Mouse (Mus musculus) kidney, embryonic 15.5 days (tissue): Measurements from ENCODE around the gene Fut8. TPM values are rescaled to one million over a fixed set of nuclear protein-coding genes. Genes with fewer than 3 reads are reported as not detected.

Source experiments
- ATAC-seq: fragments of 200-750 bp; cut with Nextera tagmentation; replicated peaks from 2 replicates; pipeline ENCODE4 v1.8.0; 2017; ENCODE audit warnings: moderate TSS enrichment; ENCODE audit not compliant: low FRiP score
- H3K27ac ChIP-seq: fragments of 300-500 bp; sonication (generic); 2 replicates; pipeline ENCODE4 v1.5.1; 2015; ENCODE audit warnings: mild to moderate bottlenecking, inconsistent platforms
- H3K27me3 ChIP-seq: fragments of 300-500 bp; sonication (generic); 2 replicates; pipeline ENCODE4 v1.6.1; 2015; ENCODE audit warnings: inconsistent platforms
- H3K36me3 ChIP-seq: fragments of 300-500 bp; sonication (generic); 2 replicates; pipeline ENCODE4 v1.6.1; 2015; ENCODE audit warnings: inconsistent platforms
- H3K4me1 ChIP-seq: fragments of 300-500 bp; sonication (generic); 2 replicates; pipeline ENCODE4 v1.6.1; 2015; ENCODE audit warnings: inconsistent platforms
- H3K4me2 ChIP-seq: fragments of 300-500 bp; sonication (generic); 2 replicates; pipeline ENCODE4 v1.6.1; 2015; ENCODE audit warnings: moderate library complexity, mild to moderate bottlenecking, inconsistent platforms
- H3K4me3 ChIP-seq: fragments of 300-500 bp; sonication (generic); replicated peaks from 2 replicates; pipeline ENCODE4 v1.5.1; 2015; ENCODE audit warnings: mild to moderate bottlenecking, inconsistent platforms
- H3K9ac ChIP-seq: fragments of 300-500 bp; sonication (generic); 2 replicates; pipeline ENCODE4 v1.6.1; 2015; ENCODE audit warnings: mild to moderate bottlenecking, inconsistent platforms
- H3K9me3 ChIP-seq: fragments of 300-500 bp; sonication (generic); replicated peaks from 2 replicates; pipeline ENCODE4 v1.6.1; 2016; ENCODE audit warnings: inconsistent platforms
- WGBS: fragments of 180-500 bp; shearing (Covaris S2); methylation state at CpG from one replicate; pipeline ENCODE4 v1.1.7; 2015; ENCODE audit warnings: mixed read lengths; 5-methylcytosine and 5-hydroxymethylcytosine counted together
- polyA plus RNA-seq: library from polyadenylated mRNA; unstranded; fragments of >200 nt; fragmentation: Nextera tagmentation; extraction: Ambion mirVana; gene quantifications from 2 replicates; pipeline ENCODE4 v1.2.1, GENCODE M21; 2015

The Fut8 gene
- polyA plus RNA-seq, 1 experiment from 2014 or later: 23.9 TPM

DNA sequence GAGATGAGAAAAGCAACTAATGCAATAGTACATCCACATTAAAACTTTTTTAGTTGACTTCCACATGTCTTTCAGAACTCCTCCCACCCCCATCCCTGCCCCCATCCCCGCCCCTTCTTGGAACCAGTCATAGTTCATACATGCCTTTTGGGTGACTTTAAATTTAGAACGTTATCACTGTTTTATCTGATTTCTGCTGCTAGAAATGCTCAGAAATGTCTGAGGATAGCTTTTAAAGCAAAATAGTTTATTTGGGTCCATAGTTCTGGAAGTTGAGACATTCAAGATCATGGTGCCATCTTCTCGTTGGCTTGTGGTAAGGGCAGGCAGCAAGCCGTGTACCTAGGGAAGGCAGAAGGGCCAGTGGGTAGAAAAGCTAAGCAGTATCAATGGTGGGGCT is 34.8 kb upstream of the Fut8 start:
- Histone ChIP-seq H3K4me1 (no peaks in the 10 kb centered on the region), H3K9me3 (no peaks in the 10 kb centered on the region), H3K9ac (no peak overlapping the region), H3K36me3 (no peaks in the 10 kb centered on the region), H3K4me3 (no peak overlapping the region), H3K27me3 (no peaks in the 10 kb centered on the region), H3K4me2 (no peak overlapping the region), H3K27ac (no peak overlapping the region)
- WGBS: 88% methylated on average over 4 of the region's 4 CpGs
- ATAC-seq: no peak

DNA sequence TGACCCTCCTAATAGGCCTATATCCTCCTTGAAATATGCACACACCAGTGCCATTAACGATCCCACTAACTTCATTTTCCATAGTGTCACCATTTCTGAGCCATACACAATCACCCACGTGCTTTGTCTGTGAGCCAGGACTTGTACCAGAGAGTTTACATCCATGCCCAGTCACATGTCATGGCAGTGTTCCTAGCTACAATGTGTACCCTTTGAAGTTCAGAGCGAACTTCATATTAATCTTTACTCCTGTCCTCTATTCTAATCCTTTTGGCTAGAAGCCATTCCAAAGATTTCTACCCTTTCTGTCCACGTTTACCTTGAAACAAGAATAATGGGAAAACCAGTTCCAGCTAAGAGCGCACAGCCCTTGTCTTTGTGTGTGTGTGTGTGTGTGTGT is 31.1 kb upstream of the Fut8 start:
- no peak overlapping the region for H3K4me3 ChIP-seq
- H3K27me3 ChIP-seq: no peaks in the 10 kb centered on the region
- H3K9me3 ChIP-seq: no peaks in the 10 kb centered on the region
- 87% methylated on average over 5 of the region's 5 CpGs for WGBS
- no peaks in the 10 kb centered on the region for H3K4me1 ChIP-seq
- H3K36me3 ChIP-seq: no peaks in the 10 kb centered on the region
- ATAC-seq: no peak
- H3K9ac ChIP-seq: no peak overlapping the region
- H3K4me2 ChIP-seq: no peak overlapping the region
- H3K27ac ChIP-seq: no peak overlapping the region

DNA sequence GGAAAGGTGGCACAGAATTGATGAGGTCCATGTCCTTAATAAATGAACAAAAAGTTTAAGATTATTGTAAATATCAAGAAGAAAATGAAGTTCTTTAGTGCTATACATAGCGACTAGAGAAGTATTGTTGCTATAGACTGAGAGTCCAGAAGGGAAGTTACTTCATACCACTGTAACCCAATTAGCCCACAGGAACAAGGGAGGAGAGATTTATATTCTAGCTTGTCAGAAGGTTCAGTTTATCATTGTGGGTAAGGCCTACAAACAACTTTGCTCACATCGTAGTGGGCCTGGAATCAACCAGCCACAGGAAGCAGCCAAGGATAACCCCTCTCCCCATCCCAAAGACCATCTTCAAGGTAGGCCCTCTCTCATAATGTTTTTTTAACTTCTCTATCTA is 29.9 kb upstream of the Fut8 start:
- ATAC-seq: no peak
- Histone ChIP-seq H3K4me1 (no peaks in the 10 kb centered on the region), H3K36me3 (no peaks in the 10 kb centered on the region), H3K27me3 (no peaks in the 10 kb centered on the region), H3K27ac (no peak overlapping the region), H3K9me3 (no peaks in the 10 kb centered on the region), H3K4me3 (no peak overlapping the region), H3K4me2 (no peak overlapping the region), H3K9ac (no peak overlapping the region)
- 63% methylated on average over 2 of the region's 2 CpGs for WGBS

DNA sequence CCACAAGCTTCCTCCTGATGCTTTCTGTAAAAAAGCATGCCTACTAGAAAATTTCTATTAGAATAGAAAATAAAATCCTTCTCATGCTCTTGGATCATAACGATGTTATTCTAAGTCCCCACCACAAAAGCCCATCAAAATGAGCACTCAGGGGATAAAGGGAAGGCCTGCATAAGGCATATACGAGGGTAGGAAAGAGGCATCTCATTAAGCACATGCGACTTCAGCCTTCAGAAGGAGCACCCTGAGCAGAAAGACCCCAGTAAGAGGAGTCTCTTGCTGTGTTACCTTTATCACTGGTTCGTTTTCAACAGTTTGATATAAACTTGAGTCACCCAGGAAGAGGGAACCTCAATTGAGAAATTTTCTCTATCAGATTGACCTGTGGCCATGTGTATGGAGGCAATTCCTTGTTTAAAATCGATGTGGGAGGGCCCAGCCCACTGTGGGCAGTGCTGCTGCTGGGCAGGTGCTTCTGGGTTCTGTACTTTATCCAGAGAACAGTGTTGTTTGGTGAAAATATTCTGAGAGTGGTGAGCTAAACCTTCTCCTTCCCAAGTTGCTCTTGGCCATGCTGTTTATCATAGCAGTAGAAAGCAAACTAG is 29.2 kb upstream of the Fut8 start:
- ATAC-seq: no peak
- H3K4me3 ChIP-seq: no peak overlapping the region
- H3K27me3 ChIP-seq: no peaks in the 10 kb centered on the region
- no peak overlapping the region for H3K9ac ChIP-seq
- no peak overlapping the region for H3K27ac ChIP-seq
- WGBS: 74% methylated on average over 5 of the region's 5 CpGs
- H3K9me3 ChIP-seq: no peaks in the 10 kb centered on the region
- no peaks in the 10 kb centered on the region for H3K36me3 ChIP-seq
- no peak overlapping the region for H3K4me2 ChIP-seq
- no peaks in the 10 kb centered on the region for H3K4me1 ChIP-seq

DNA sequence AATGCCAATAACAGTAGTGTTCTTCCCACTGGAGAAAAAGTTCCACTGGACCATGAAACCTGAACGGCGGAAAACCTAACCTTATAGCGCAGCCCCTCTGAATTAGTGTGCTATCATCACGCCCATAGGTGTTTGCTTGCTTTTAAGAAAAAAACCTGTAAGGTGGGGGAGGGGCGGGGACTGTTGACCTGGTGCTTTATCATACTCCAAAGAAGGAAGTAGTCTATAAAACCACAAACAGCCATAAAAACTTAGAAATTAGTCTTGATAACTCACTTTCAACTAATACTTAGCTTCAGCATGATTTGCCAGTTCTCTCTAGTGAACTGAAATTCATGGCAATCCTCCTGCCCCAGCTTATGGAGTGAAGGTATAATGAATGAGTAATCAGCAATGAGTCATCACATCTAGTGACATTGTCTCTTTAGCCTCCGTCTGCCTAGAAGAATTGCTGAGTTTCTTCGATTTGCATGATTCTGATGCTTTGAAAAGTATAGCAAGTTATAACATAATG is 26.2 kb upstream of the Fut8 start:
- H3K4me1 ChIP-seq: no peaks in the 10 kb centered on the region
- no peaks in the 10 kb centered on the region for H3K9me3 ChIP-seq
- H3K9ac ChIP-seq: no peak overlapping the region
- no peaks in the 10 kb centered on the region for H3K36me3 ChIP-seq
- WGBS: 84% methylated on average over 7 of the region's 7 CpGs
- H3K27me3 ChIP-seq: no peaks in the 10 kb centered on the region
- H3K4me2 ChIP-seq: no peak overlapping the region
- no peak overlapping the region for H3K4me3 ChIP-seq
- no peak for ATAC-seq
- H3K27ac ChIP-seq: no peak overlapping the region

DNA sequence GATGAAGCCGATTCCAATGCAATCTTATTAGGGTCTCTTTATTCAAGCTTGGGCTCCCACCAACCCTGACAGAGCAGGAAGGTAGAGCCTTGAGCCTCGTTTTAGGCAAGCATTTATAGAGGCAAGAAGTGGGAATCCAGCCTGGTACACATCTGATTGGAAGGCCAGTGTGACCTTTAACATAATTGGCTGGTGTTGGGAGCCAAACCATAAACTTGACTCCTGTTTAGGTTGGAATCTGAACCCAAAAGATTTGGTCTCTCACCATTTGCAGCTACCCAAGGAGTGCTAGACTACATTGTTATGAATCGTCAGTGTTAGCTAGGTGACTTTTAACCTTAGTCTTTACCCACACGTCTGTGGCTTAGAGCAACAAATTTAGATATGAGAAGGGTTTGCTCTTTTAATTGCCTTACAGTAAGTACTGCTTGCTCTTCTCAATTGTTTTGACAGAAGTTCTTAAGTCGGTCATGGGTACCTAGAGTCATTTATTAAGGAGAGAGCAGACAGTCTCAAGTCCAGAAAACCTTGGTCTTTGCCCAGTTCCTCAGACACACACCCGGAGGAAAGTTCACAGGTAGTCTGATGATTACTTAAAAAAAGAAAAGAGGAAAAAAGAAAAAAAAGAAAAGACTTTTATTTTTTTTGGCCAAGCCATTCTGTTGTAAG is 23.9 kb upstream of the Fut8 start:
- Histone ChIP-seq H3K27me3 (no peaks in the 10 kb centered on the region), H3K4me2 (no peak overlapping the region), H3K36me3 (no peaks in the 10 kb centered on the region), H3K4me1 (no peaks in the 10 kb centered on the region), H3K4me3 (no peak overlapping the region), H3K9me3 (no peaks in the 10 kb centered on the region), H3K9ac (no peak overlapping the region), H3K27ac (no peak overlapping the region)
- ATAC-seq: no peak
- 57% methylated on average over 6 of the region's 6 CpGs for WGBS

DNA sequence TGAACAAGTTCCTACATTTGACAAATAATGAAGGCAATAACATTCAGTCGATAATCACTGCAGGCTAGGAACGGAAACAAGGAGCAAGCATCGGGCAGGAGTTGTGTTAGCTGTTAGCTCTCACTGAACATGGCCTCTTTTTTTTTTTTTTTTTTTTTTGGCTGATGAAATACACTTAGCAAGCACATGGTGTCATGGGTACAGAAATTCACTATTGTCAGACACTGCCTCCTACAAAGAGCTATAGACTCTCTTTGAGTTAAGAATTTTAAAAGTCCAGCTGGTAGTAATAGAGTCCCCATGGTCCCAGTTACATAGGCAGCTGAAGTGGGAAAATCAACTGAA is 23.4 kb upstream of the Fut8 start:
- H3K36me3 ChIP-seq: no peaks in the 10 kb centered on the region
- no peak overlapping the region for H3K27ac ChIP-seq
- no peak overlapping the region for H3K4me3 ChIP-seq
- no peaks in the 10 kb centered on the region for H3K27me3 ChIP-seq
- 90% methylated on average over 3 of the region's 3 CpGs for WGBS
- H3K4me1 ChIP-seq: no peaks in the 10 kb centered on the region
- H3K4me2 ChIP-seq: no peak overlapping the region
- H3K9ac ChIP-seq: no peak overlapping the region
- H3K9me3 ChIP-seq: no peaks in the 10 kb centered on the region
- ATAC-seq: no peak

DNA sequence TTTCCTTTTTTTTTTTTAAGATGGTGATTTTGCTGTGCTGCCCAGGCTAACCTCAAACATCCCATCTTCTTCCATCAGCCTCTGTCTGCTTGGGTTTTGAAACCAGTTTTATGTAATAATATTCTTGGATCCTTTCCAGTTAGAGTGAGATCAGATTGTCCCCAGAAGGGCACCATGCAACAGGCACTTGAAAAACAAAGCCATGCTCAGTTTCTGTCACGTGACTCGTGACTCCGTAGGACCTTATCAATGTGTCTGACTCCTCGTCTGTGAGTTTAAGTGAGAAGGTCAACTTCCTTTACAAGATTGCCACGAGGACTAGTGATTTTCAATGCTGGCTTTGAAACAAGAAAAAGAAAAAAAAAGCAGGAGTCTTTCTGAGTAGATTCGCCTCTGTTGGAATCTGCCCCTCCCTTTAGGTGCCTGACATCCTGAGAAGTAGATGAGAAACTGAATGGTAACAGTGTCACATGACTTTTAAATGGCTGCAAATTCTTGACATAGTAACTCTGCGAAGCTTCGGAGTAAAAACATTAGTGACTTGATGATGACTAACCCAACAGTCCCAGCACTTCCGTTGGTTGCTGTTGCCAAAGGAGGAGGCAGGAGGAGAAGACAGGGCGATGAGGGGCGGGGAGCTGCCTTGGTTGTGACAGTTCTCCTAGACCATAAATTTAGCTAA is 21.3 kb upstream of the Fut8 start:
- Histone ChIP-seq H3K9ac (no peak overlapping the region), H3K4me3 (no peak overlapping the region), H3K27ac (no peak overlapping the region), H3K4me2 (no peak overlapping the region), H3K36me3 (no peaks in the 10 kb centered on the region), H3K9me3 (no peaks in the 10 kb centered on the region), H3K27me3 (no peaks in the 10 kb centered on the region), H3K4me1 (no peaks in the 10 kb centered on the region)
- ATAC-seq: no peak
- 70% methylated on average over 11 of the region's 11 CpGs for WGBS

DNA sequence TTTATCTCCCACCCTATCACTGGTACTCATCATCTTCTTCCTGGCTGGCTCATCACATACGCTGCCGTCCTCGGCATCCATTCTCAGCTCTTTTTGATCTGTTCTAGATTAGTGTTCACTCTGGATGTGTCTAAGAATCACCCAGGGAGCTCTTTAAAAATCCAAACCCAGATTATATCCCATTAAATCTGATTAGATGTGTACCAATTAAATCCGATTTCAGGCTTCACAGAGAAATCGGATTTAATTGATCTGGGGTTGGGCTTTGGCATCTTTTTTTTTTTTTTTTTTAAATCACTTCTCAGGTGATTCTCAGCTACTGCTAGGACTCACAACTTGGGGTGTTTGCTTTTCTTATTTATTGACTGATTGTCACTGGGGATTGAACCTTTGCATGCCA is 17.3 kb upstream of the Fut8 start:
- Histone ChIP-seq H3K27me3 (no peaks in the 10 kb centered on the region), H3K4me2 (no peak overlapping the region), H3K9ac (no peak overlapping the region), H3K9me3 (no peaks in the 10 kb centered on the region), H3K4me1 (no peaks in the 10 kb centered on the region), H3K4me3 (no peak overlapping the region), H3K36me3 (no peaks in the 10 kb centered on the region), H3K27ac (no peak overlapping the region)
- ATAC-seq: no peak
- WGBS: 83% methylated on average over 5 of the region's 5 CpGs

DNA sequence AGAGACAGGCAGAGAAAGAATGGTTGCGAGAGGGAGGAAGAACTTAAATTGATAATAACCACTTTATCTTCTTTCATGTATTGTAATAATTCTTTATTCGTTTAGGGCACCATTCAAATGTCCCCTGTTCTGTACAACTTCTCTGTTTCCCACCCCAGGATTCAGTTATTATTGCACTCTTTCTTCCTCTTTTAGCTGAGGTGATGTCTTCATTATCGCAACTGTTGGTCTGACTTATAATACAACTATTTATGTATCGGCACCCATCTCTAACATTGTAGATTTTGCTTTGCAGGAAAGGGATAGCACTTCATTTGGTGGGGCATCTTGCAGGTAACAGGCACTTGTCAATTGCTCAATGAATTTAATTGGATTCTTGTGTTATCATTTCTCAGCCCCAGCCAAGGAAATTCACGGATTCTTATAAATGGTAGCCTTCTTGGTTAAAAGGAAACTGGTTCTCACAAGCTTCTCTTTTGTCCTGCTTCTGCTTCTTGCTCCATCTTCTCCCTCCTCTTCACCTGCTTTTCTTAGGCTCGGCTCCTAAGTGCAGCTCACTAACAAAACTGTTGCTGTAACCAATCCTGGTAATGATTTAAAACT is 15.6 kb upstream of the Fut8 start:
- no peak for ATAC-seq
- Histone ChIP-seq H3K9me3 (no peaks in the 10 kb centered on the region), H3K36me3 (no peaks in the 10 kb centered on the region), H3K27ac (no peak overlapping the region), H3K4me1 (no peaks in the 10 kb centered on the region), H3K9ac (no peak overlapping the region), H3K27me3 (no peaks in the 10 kb centered on the region), H3K4me2 (no peak overlapping the region), H3K4me3 (no peak overlapping the region)
- WGBS: 83% methylated on average over 6 of the region's 6 CpGs

DNA sequence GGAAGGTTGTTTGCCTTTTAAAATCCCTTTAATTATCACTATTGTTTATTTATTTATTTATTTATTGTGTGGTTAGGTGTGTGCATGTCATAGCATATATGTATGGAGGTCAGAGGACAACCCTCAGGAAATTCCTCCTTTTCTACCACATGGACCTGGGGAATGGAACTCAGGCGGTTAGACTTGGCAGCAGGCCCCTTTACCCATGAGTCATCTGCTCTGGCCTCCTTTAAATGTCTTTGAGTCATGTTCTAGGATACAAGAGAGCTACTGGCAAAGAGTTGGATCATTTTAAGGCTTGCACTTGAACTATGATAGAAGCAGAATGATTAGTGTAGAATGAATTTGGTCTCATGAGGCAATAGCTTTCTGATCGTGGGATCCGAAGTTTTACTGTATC is 14.3 kb upstream of the Fut8 start:
- Histone ChIP-seq H3K4me3 (no peak overlapping the region), H3K9ac (no peak overlapping the region), H3K9me3 (no peaks in the 10 kb centered on the region), H3K27me3 (no peaks in the 10 kb centered on the region), H3K36me3 (no peaks in the 10 kb centered on the region), H3K27ac (no peak overlapping the region), H3K4me2 (no peak overlapping the region), H3K4me1 (no peaks in the 10 kb centered on the region)
- WGBS: 89% methylated on average over 3 of the region's 3 CpGs
- ATAC-seq: no peak

DNA sequence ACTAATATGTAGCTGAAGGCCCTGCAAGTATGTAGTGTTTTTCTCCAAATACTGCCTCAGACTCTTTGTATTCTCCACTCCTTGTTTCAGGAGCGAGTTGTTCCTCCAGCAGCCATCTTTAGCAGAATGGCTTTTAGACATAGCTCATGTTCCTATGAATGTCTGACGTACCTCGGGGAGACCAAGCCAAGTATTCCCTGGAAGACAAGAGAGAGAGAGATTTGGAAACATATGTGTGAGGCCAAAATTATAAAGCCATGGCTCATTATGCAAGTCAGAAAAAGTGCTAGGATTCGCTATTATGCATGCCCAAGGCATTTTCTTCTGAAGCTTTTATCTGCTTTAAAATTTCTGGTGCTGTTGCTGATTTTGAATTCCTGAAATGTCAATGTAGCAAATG is 13.8 kb upstream of the Fut8 start:
- H3K4me3 ChIP-seq: no peak overlapping the region
- H3K36me3 ChIP-seq: no peaks in the 10 kb centered on the region
- WGBS: 93% methylated on average over 4 of the region's 4 CpGs
- H3K27me3 ChIP-seq: no peaks in the 10 kb centered on the region
- H3K9ac ChIP-seq: no peak overlapping the region
- H3K4me2 ChIP-seq: no peak overlapping the region
- H3K9me3 ChIP-seq: no peaks in the 10 kb centered on the region
- no peak for ATAC-seq
- H3K4me1 ChIP-seq: no peaks in the 10 kb centered on the region
- H3K27ac ChIP-seq: no peak overlapping the region
